Mouse (Mus musculus): ENCODE data around the gene Rpl19. TPM values are rescaled to one million over a fixed set of nuclear protein-coding genes. Genes with fewer than 3 reads are reported as not detected.

The Rpl19 gene
- polyA plus RNA-seq, 1 experiment from 2014 or later = 568 TPM

DNA sequence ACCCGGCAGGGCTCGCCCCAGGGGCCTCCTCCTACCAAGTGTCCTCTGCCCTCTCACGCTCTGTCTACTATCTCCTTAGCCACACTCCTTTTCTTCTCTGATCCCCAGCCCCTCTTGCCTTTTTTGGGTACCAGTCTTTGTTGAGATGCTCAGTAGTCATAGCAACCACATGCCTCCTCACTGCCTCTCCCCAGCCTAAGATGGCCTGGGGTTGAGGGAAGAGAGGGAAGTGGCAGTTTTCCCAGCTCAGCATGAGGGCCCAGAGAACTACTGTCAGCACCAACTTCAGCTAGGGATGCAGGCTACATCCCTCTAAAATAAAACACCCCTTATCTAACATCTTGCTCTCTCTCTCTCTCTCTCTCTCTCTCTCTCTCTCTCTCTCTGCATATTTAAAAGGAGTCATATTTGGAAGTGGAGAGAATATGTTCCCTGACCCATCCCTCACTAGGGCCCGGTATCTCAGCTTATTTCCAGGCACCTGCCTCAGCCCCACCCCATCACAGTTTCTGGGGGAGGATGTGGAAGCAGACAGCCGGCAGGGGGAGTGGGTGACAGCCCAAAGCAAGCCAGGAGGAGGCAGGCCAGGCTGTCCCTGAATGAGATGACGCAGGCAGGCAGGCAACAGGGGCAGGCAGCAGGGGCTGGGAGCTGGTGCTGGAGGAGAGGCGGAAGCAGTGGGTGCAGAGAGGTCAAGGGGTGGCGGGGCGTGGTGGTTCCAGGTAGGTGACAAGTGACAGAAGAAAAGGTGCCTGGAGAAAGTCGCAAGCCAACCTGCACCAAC lies 7.5 kb upstream of the Rpl19 start:
- 41% methylated on average over 10 of the region's 10 CpGs for WGBS (ENCODE audit: insufficient replicate concordance)
- Histone ChIP-seq H3K4me3 (ENCODE audit: low read depth, low read length) (no peak overlapping the region), H3K4me1 (ENCODE audit: insufficient read depth) (peaks cover 11% of the 10 kb centered on the region), H3K27me3 (ENCODE audit: insufficient read depth, low read length) (peaks cover 11% of the 10 kb centered on the region), H3K9me3 (ENCODE audit: low read length) (no peaks in the 10 kb centered on the region), H3K36me3 (replicated peaks; ENCODE audit: insufficient read depth, low read length) (no peaks in the 10 kb centered on the region), H3K27ac (ENCODE audit: low read depth) (no peak overlapping the region), H3K9ac (replicated peaks) (no peak overlapping the region), H3K4me2 (ENCODE audit: low read depth, low read length) (no peak overlapping the region)
- no peak for DNase-seq
- TF ChIP-seq CTCF (IDR thresholded peaks at IDR 0.05; ENCODE audit: low read depth) = peak; percentile 61
- no peak for TF ChIP-seq EP300 (IDR thresholded peaks at IDR 0.05; ENCODE audit: low read depth)
- no peak for ATAC-seq

DNA sequence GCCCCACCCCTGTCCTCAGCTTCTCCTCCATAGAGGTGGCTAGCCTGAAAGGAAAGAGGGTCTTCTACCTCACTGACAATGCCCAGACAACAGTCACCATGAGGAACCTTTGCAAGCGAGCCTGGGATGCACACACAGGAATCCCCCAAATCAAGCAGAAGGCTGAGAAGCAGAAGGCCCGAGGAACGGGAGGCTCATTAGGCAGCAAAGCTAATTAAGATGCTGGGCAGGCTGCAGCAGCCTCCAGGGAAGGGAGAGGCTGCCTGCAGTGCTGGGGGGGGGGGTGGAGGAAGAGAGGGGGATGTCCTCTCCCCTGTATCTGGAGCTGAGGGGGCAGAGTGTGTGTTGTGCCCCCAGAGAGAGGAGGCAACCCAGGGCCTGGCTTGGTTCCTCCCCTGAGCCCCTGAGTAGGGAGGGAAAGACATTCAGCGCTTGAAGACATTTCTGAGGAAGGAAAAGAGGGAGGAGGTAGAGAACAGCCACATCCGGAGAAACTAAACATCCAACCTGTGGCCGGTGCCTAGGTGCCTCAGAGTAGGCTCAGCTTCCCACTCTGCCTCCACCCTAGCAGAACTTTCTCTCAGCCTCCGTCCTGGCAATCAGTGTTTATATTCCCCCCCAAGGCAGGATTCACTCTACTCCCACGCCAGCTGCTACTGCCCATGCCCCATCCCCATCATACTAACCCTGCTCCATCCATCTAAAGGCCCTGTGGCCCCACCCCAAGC lies 6.5 kb upstream of the Rpl19 start:
- WGBS (ENCODE audit: insufficient replicate concordance) = 37% methylated on average over 8 of the region's 8 CpGs

DNA sequence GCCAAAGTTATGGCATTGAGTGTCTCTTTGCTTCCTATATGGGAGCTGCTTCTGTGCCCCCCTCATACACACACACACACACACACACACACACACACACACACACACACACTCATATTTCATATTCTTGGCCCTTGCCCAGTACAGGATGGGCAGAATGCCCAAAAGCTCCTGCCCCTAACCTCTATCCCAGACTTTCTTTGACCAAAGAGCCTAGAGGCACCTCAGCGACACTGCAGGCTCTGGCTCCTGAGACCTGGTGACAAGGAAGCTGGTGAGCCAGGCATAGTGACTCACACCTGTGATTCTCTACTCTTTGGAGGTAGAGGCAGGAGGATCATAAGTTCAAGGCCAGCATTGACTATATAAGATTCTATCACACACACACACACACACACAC lies 5.8 kb upstream of the Rpl19 start:
- Histone ChIP-seq H3K36me3 (replicated peaks; ENCODE audit: insufficient read depth, low read length) (no peaks in the 10 kb centered on the region), H3K27ac (ENCODE audit: low read depth) (no peak overlapping the region), H3K4me2 (ENCODE audit: low read depth, low read length) (no peak overlapping the region), H3K27me3 (ENCODE audit: insufficient read depth, low read length) (peaks cover 11% of the 10 kb centered on the region), H3K9me3 (ENCODE audit: low read length) (no peaks in the 10 kb centered on the region), H3K4me1 (ENCODE audit: insufficient read depth) (peaks cover 12% of the 10 kb centered on the region), H3K4me3 (ENCODE audit: low read depth, low read length) (no peak overlapping the region), H3K9ac (replicated peaks) (no peak overlapping the region)
- TF ChIP-seq CTCF (IDR thresholded peaks at IDR 0.05; ENCODE audit: low read depth) (no peak), EP300 (IDR thresholded peaks at IDR 0.05; ENCODE audit: low read depth) (no peak)
- WGBS (ENCODE audit: insufficient replicate concordance) = 86% methylated on average over 1 of the region's 1 CpGs
- no peak for DNase-seq
- ATAC-seq = no peak

More for the DNA sequence above, 6.5 kb upstream of the Rpl19 start:
- H3K4me2 ChIP-seq (ENCODE audit: low read depth, low read length) = no peak overlapping the region
- no peak overlapping the region for H3K4me3 ChIP-seq (ENCODE audit: low read depth, low read length)
- TF ChIP-seq CTCF (IDR thresholded peaks at IDR 0.05; ENCODE audit: low read depth) (no peak), EP300 (IDR thresholded peaks at IDR 0.05; ENCODE audit: low read depth) (no peak)
- H3K27ac ChIP-seq (ENCODE audit: low read depth) = no peak overlapping the region
- peaks cover 11% of the 10 kb centered on the region for H3K27me3 ChIP-seq (ENCODE audit: insufficient read depth, low read length)
- no peak for ATAC-seq
- no peak overlapping the region for H3K9ac ChIP-seq (replicated peaks)
- H3K4me1 ChIP-seq (ENCODE audit: insufficient read depth) = peaks cover 11% of the 10 kb centered on the region
- H3K9me3 ChIP-seq (ENCODE audit: low read length) = no peaks in the 10 kb centered on the region
- no peaks in the 10 kb centered on the region for H3K36me3 ChIP-seq (replicated peaks; ENCODE audit: insufficient read depth, low read length)
- DNase-seq = no peak

DNA sequence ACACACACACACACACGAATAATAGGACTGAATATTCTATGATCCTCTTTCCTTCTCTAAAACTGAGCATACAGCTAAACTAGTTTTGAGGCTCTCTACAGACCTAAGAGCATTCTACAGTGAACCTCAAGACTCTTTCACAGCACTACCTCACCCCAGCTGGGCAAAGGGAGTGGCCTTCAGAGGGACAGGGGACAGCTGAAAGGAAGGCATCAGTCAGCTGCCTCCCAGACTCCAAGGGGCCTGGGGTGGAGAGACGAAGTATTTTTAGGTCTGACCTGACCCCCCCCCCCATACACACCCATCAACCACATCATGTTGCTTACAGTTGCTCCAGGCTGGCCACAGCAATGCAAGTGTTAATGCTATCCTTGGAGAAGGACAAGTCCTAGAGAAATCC lies 5.4 kb upstream of the Rpl19 start:
- ATAC-seq (no peak), DNase-seq (no peak)
- Histone ChIP-seq H3K4me2 (ENCODE audit: low read depth, low read length) (no peak overlapping the region), H3K4me3 (ENCODE audit: low read depth, low read length) (no peak overlapping the region), H3K9ac (replicated peaks) (no peak overlapping the region), H3K27ac (ENCODE audit: low read depth) (no peak overlapping the region), H3K36me3 (replicated peaks; ENCODE audit: insufficient read depth, low read length) (no peaks in the 10 kb centered on the region), H3K4me1 (ENCODE audit: insufficient read depth) (peaks cover 17% of the 10 kb centered on the region), H3K27me3 (ENCODE audit: insufficient read depth, low read length) (peaks cover 11% of the 10 kb centered on the region), H3K9me3 (ENCODE audit: low read length) (no peaks in the 10 kb centered on the region)
- 52% methylated on average over 2 of the region's 2 CpGs for WGBS (ENCODE audit: insufficient replicate concordance)
- TF ChIP-seq CTCF (IDR thresholded peaks at IDR 0.05; ENCODE audit: low read depth) (no peak), EP300 (IDR thresholded peaks at IDR 0.05; ENCODE audit: low read depth) (no peak)

DNA sequence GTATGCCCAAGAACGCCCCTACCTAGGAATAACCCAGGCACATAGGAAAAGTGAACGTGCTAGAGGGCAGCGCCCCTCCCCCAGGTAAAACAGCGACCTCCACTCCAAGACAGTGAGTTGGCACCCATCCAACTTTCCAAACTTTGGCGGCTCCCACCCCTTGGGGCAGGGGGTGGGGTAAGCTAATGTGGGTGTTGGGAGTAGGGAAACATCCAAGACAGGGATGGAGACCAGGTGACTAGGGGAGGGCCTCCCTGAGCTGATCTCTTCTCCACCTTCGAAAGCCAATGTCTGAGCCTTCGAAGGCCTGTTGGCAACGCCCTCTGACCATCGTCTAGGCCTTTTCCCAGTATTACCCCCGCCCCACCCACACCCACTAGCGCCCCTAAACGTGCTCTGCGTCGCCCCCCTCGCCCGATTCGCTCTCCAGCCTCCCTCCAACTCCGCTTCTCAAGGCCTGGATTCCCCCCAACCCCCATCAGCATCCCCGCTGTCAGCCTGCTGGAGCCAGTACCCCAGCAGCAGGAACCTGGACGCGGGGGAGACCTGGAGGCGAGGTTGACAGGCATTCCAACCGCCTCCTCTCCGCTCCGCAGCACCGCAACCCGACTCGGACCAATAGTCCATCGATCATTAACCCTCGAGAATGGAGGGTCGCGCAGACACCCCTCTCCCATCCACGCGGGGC lies 4.8 kb upstream of the Rpl19 start:
- Histone ChIP-seq H3K9ac (replicated peaks) (peak overlapping the region; percentile 59), H3K27ac (ENCODE audit: low read depth) (no peak overlapping the region), H3K4me2 (ENCODE audit: low read depth, low read length) (peak overlapping the region; percentile 97), H3K27me3 (ENCODE audit: insufficient read depth, low read length) (peaks cover 11% of the 10 kb centered on the region), H3K4me1 (ENCODE audit: insufficient read depth) (peaks cover 18% of the 10 kb centered on the region), H3K9me3 (ENCODE audit: low read length) (no peaks in the 10 kb centered on the region), H3K36me3 (replicated peaks; ENCODE audit: insufficient read depth, low read length) (no peaks in the 10 kb centered on the region), H3K4me3 (ENCODE audit: low read depth, low read length) (peak overlapping the region; percentile 58)
- no peak for TF ChIP-seq EP300 (IDR thresholded peaks at IDR 0.05; ENCODE audit: low read depth)
- TF ChIP-seq CTCF (IDR thresholded peaks at IDR 0.05; ENCODE audit: low read depth) = no peak
- DNase-seq (no peak), ATAC-seq (no peak)
- WGBS (ENCODE audit: insufficient replicate concordance) = 11% methylated on average over 34 of the region's 34 CpGs

DNA sequence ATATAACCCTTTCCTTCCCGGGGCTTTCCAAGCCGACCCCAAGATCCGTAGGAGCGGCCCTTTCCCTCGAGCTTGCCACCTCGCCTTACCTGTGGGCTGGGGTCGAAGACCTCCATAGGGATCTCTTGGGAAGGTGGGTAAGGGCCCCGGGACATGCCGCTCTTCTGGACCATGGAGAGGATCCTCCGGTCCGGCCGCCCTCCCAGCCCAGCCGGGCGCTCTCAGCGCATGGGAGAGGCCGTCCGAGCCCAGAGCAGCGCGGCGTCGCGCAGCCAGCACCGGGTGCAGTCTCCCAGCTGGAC lies 4.3 kb upstream of the Rpl19 start:
- H3K4me2 ChIP-seq (ENCODE audit: low read depth, low read length) = peak overlapping the region; percentile 97
- peak overlapping the region; percentile 58 for H3K4me3 ChIP-seq (ENCODE audit: low read depth, low read length)
- H3K36me3 ChIP-seq (replicated peaks; ENCODE audit: insufficient read depth, low read length) = no peaks in the 10 kb centered on the region
- peak overlapping the region; percentile 59 for H3K9ac ChIP-seq (replicated peaks)
- DNase-seq (no peak), ATAC-seq (peak; percentile 9; the same call in 1 of the 2 replicates)
- TF ChIP-seq EP300 (IDR thresholded peaks at IDR 0.05; ENCODE audit: low read depth) (no peak), CTCF (IDR thresholded peaks at IDR 0.05; ENCODE audit: low read depth) (no peak)
- no peaks in the 10 kb centered on the region for H3K9me3 ChIP-seq (ENCODE audit: low read length)
- H3K4me1 ChIP-seq (ENCODE audit: insufficient read depth) = peaks cover 18% of the 10 kb centered on the region
- peaks cover 11% of the 10 kb centered on the region for H3K27me3 ChIP-seq (ENCODE audit: insufficient read depth, low read length)
- WGBS (ENCODE audit: insufficient replicate concordance) = 1% methylated on average over 15 of the region's 23 CpGs
- H3K27ac ChIP-seq (ENCODE audit: low read depth) = 0 out of 2 replicates have a peak overlapping the region, but pooled peaks have one; percentile 52

Measured in liver, postnatal 0 days (tissue).